ENCODE assay signal across 8 mouse cellular contexts in genomic region chr7:44892276-44892921, GRCm38 (mm10). TPM values are rescaled to one million over a fixed set of nuclear protein-coding genes. Genes with fewer than 3 reads are reported as not detected.
A peak's percentile ranks its signal among the peaks of the same experiment; 100 is the strongest.
DNase-seq lines count a peak whose midpoint lies in the region; ATAC-seq and TF ChIP-seq lines count a peak whose summit lies in the region.

TSS of gene Med25 (minus strand) at chr7:44892712.

- no peak for TF ChIP-seq CTCF in liver, embryonic 14.5 days (IDR thresholded peaks at IDR 0.05; ENCODE audit: low read depth)
- TF ChIP-seq CTCF in stomach, postnatal 0 days (IDR thresholded peaks at IDR 0.05; ENCODE audit: low read depth) = no peak

- H3K27me3 ChIP-seq in forebrain, embryonic 10.5 days (ENCODE audit: poor library complexity, severe bottlenecking) = no peaks in the 10 kb centered on the region
- H3K27me3 ChIP-seq in heart, embryonic 15.5 days = no peaks in the 10 kb centered on the region
- H3K27me3 ChIP-seq in liver, embryonic 14.5 days (ENCODE audit: control insufficient read depth, insufficient read depth, low read length) = no peaks in the 10 kb centered on the region
- H3K27me3 ChIP-seq in neural tube, embryonic 11.5 days (ENCODE audit: control insufficient read depth, insufficient read depth, low read length) = no peaks in the 10 kb centered on the region
- H3K27me3 ChIP-seq in stomach, postnatal 0 days (ENCODE audit: control insufficient read depth, insufficient read depth, low read length) = no peaks in the 10 kb centered on the region

- peak within 1 kb of the TSS; percentile 94 for H3K4me3 ChIP-seq in forebrain, embryonic 10.5 days
- H3K4me3 ChIP-seq in heart, embryonic 15.5 days = peak within 1 kb of the TSS; percentile 80
- H3K4me3 ChIP-seq in liver, embryonic 14.5 days (ENCODE audit: insufficient read depth in 1 of 2, low read depth in 2 of 2, low read length in 2 of 2) = peak within 1 kb of the TSS; percentile 78 to 89
- peak within 1 kb of the TSS; percentile 81 for H3K4me3 ChIP-seq in neural tube, embryonic 11.5 days (ENCODE audit: low read depth, low read length)
- peak within 1 kb of the TSS; percentile 75 for H3K4me3 ChIP-seq in stomach, postnatal 0 days (ENCODE audit: low read depth, low read length)

- WGBS in forebrain, embryonic 10.5 days = under 1% methylated on average over 56 of the region's 56 CpGs
- under 1% methylated on average over 56 of the region's 56 CpGs for WGBS in heart, embryonic 15.5 days
- under 1% methylated on average over 56 of the region's 56 CpGs for WGBS in liver, embryonic 14.5 days (ENCODE audit: insufficient replicate concordance)
- under 1% methylated on average over 56 of the region's 56 CpGs for WGBS in neural tube, embryonic 11.5 days
- WGBS in stomach, postnatal 0 days = under 1% methylated on average over 56 of the region's 56 CpGs

- ATAC-seq in heart, embryonic 15.5 days (replicated peaks; ENCODE audit: insufficient number of reproducible peaks, insufficient read depth, low FRiP score, low read depth) = peak; percentile 65
- ATAC-seq in liver, embryonic 14.5 days (ENCODE audit: insufficient read depth) = peak; percentile 77
- peak; percentile 75 for ATAC-seq in neural tube, embryonic 11.5 days (ENCODE audit: insufficient read depth, low FRiP score, low TSS enrichment)
- ATAC-seq in stomach, postnatal 0 days (ENCODE audit: low FRiP score, low TSS enrichment) = peak; percentile 56

- H3K4me2 ChIP-seq in heart, embryonic 15.5 days = peak within 1 kb of the TSS; percentile 84
- peak within 1 kb of the TSS; percentile 88 for H3K4me2 ChIP-seq in liver, embryonic 14.5 days (ENCODE audit: low read depth)
- H3K4me2 ChIP-seq in neural tube, embryonic 11.5 days (ENCODE audit: low read depth) = peak within 1 kb of the TSS; percentile 75
- H3K4me2 ChIP-seq in stomach, postnatal 0 days (replicated peaks; ENCODE audit: low read depth) = peak within 1 kb of the TSS; percentile 83

- peaks cover 38% of the 10 kb centered on the region for H3K36me3 ChIP-seq in forebrain, embryonic 10.5 days (replicated peaks)
- peaks cover 7% of the 10 kb centered on the region; the same call in 1 of the 2 replicates for H3K36me3 ChIP-seq in heart, embryonic 15.5 days
- H3K36me3 ChIP-seq in liver, embryonic 14.5 days (replicated peaks; ENCODE audit: control insufficient read depth, insufficient read depth, low read depth) = no peaks in the 10 kb centered on the region; the same call in 1 of the 2 replicates
- peaks cover 6% of the 10 kb centered on the region; the same call in 1 of the 2 replicates for H3K36me3 ChIP-seq in neural tube, embryonic 11.5 days (ENCODE audit: control insufficient read depth, insufficient read depth, low read length)
- H3K36me3 ChIP-seq in stomach, postnatal 0 days (ENCODE audit: control insufficient read depth, insufficient read depth, low read length) = peaks cover 2% of the 10 kb centered on the region; the same call in 1 of the 2 replicates

- H3K4me1 ChIP-seq in forebrain, embryonic 10.5 days = peaks cover 57% of the 10 kb centered on the region
- H3K4me1 ChIP-seq in heart, embryonic 15.5 days (replicated peaks) = peaks cover 63% of the 10 kb centered on the region
- peaks cover 17 to 29% of the 10 kb centered on the region in 2 experiments for H3K4me1 ChIP-seq in liver, embryonic 14.5 days (replicated peaks; ENCODE audit: control insufficient read depth in 2 of 2, insufficient read depth in 2 of 2, low read length in 1 of 2)
- H3K4me1 ChIP-seq in neural tube, embryonic 11.5 days (ENCODE audit: control insufficient read depth, insufficient read depth, low read length) = peaks cover 23% of the 10 kb centered on the region
- H3K4me1 ChIP-seq in stomach, postnatal 0 days (replicated peaks; ENCODE audit: control insufficient read depth, insufficient read depth) = peaks cover 6% of the 10 kb centered on the region

- H3K27ac ChIP-seq in forebrain, embryonic 10.5 days = peak within 1 kb of the TSS; percentile 98
- H3K27ac ChIP-seq in heart, embryonic 15.5 days = peak within 1 kb of the TSS; percentile 88
- H3K27ac ChIP-seq in liver, embryonic 14.5 days = peak within 1 kb of the TSS; percentile 93
- H3K27ac ChIP-seq in neural tube, embryonic 11.5 days (ENCODE audit: low read depth, low read length) = peak within 1 kb of the TSS; percentile 90
- peak within 1 kb of the TSS; percentile 97 for H3K27ac ChIP-seq in stomach, postnatal 0 days (replicated peaks)

- H3K9me3 ChIP-seq in forebrain, embryonic 10.5 days = no peaks in the 10 kb centered on the region
- no peaks in the 10 kb centered on the region for H3K9me3 ChIP-seq in heart, embryonic 15.5 days (replicated peaks)
- no peaks in the 10 kb centered on the region for H3K9me3 ChIP-seq in liver, embryonic 14.5 days (ENCODE audit: control insufficient read depth, low read length)
- no peaks in the 10 kb centered on the region for H3K9me3 ChIP-seq in neural tube, embryonic 11.5 days (ENCODE audit: control insufficient read depth, low read length)
- no peaks in the 10 kb centered on the region for H3K9me3 ChIP-seq in stomach, postnatal 0 days (ENCODE audit: control insufficient read depth, low read length)

- TF ChIP-seq EP300 in liver, embryonic 14.5 days (IDR thresholded peaks at IDR 0.05; ENCODE audit: low read depth) = no peak
- TF ChIP-seq EP300 in stomach, postnatal 0 days (optimal IDR thresholded peaks at IDR 0.05) = no peak

- peak; percentile 74 to 81 for DNase-seq in CD8-positive naive resting alpha-beta T cell, adult 2 months (ENCODE audit: low read depth in 2 of 2, low spot score in 2 of 2)
- peak; percentile 79 for DNase-seq in c-Kit-positive CD71-negative TER-119-negative erythroid progenitor cells, embryonic 14.5 days (ENCODE audit: low read depth)
- DNase-seq in forebrain, embryonic 10.5 days (ENCODE audit: extremely low spot score, low spot score) = peak; percentile 97
- peak; percentile 96 for DNase-seq in kidney, postnatal 25 days
- peak; percentile 72 to 75 (median 74) for DNase-seq in liver, embryonic 14.5 days (ENCODE audit: low read depth in 3 of 3, low spot score in 3 of 3)
- peak; percentile 95 for DNase-seq in neural tube, embryonic 11.5 days (ENCODE audit: low spot score)
- peak; percentile 88 for DNase-seq in stomach, postnatal 0 days (ENCODE audit: low spot score)

- H3K9ac ChIP-seq in heart, embryonic 15.5 days = peak within 1 kb of the TSS; percentile 90
- H3K9ac ChIP-seq in liver, embryonic 14.5 days (replicated peaks) = peak within 1 kb of the TSS; percentile 74
- H3K9ac ChIP-seq in neural tube, embryonic 11.5 days (ENCODE audit: low read length) = peak within 1 kb of the TSS; percentile 88
- peak within 1 kb of the TSS; percentile 87 for H3K9ac ChIP-seq in stomach, postnatal 0 days (ENCODE audit: low read length)

RNA-seq across cellular contexts. Expression of gene Med25, which starts in this region (rescaled TPM):
- 175 and 185 TPM in 2 replicates for polyA plus RNA-seq in forebrain, embryonic 10.5 days (2016; fragmentation: Nextera tagmentation; extraction: Ambion mirVana)
- 72.9 and 93.9 TPM in 2 replicates for polyA plus RNA-seq in heart, embryonic 15.5 days (2015; fragmentation: Nextera tagmentation; extraction: Ambion mirVana)
- 29.3 and 35.1 TPM in 2 replicates for polyA plus RNA-seq in liver, embryonic 14.5 days (2012; rRNA removed)
- 24.2 and 27.1 TPM in 2 replicates for polyA plus RNA-seq in liver, embryonic 14.5 days (2014; fragmentation: Nextera tagmentation; extraction: Ambion mirVana)
- 87.7 and 93.1 TPM in 2 replicates for polyA plus RNA-seq in neural tube, embryonic 11.5 days (2014; fragmentation: Nextera tagmentation; extraction: Ambion mirVana)
- 64.4 and 75.3 TPM in 2 replicates for polyA plus RNA-seq in stomach, postnatal 0 days (2015; fragmentation: Nextera tagmentation; extraction: Ambion mirVana)

Comparison
In these comparisons a context has a peak if more than half of its experiments do, and no peak if none do; other contexts are left out.
1. Peak in every context shown above with its lines: DNase-seq, ATAC-seq, H3K4me3 ChIP-seq and H3K27ac ChIP-seq.